Mouse (Mus musculus) ES-CJ7 (cell line): ENCODE measurements at regions not wholly inside any gene's neighbourhood (a gene's known extent, or its start where the extent isn't known, plus 50 kb on each side); places are given as distances from the start of the nearest gene placed in this dataset.

Source experiments
- DNase-seq: peaks from one replicate; pipeline ENCODE4 v3.0.0; 2011; ENCODE audit warnings: low read depth, low spot score

GRCm38 (mm10) chr5:46278190-46278589 lies 420.8 kb upstream of the Lcorl start:
- no peak for DNase-seq

- no peak for DNase-seq
Measured at GRCm38 (mm10) chr5:46256730-46257129, 399.3 kb upstream of the Lcorl start.

DNA sequence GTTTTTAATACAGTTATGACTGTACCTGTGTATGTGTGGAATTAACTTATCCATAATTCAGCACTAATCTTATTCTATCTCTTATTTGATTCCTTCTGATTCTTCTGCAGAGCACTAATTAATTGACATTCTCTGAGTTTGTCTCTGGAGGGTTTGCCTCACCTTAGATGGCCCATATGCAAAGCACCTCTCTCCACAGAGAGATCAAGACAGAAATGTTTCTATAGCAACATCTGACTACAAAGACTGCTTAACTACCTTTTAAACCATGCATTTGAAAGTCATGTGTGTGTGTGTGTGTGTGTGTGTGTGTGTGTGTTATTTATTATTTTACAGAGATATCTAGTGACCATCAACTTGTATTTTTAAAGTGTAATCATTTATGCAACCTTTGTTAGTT lies 396.5 kb upstream of the Lcorl start:
- no peak for DNase-seq

DNA sequence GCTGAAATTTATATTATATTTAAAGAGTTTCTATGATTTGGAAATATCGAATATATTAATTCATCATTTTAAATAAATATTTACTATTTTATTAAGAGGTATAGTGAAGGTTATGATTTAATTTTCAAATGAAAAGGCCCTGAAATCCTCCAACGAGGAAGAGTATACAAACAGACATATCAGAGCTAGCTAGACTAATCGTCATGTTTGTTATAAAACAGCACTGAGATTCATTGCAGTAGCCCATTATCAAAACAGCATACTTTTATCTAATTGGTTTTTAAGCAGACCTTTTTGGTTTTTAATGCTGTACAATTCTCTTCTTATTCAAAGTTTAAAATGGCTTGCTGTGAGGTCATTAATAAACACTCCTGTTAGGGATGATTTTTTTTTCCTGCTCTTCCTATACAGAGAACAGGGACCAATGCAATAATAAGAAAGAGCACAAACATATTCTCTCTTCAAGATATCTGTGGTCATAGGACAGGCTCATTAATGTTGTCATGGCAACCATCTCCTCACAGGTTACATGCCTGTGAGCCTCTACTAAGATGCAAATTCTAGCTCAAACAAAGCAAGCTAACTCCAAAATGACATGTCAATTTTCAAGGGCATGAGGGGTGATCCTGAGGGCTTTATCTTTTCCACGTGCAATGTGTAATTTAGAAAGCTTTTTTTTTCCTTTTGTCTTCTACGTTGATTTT lies 378.1 kb upstream of the Lcorl start:
- no peak for DNase-seq

- no peak for DNase-seq
Measured at GRCm38 (mm10) chr5:46232780-46233179, 375.4 kb upstream of the Lcorl start.

GRCm38 (mm10) chr5:46228667-46229066 lies 371.3 kb upstream of the Lcorl start:
- no peak for DNase-seq

DNA sequence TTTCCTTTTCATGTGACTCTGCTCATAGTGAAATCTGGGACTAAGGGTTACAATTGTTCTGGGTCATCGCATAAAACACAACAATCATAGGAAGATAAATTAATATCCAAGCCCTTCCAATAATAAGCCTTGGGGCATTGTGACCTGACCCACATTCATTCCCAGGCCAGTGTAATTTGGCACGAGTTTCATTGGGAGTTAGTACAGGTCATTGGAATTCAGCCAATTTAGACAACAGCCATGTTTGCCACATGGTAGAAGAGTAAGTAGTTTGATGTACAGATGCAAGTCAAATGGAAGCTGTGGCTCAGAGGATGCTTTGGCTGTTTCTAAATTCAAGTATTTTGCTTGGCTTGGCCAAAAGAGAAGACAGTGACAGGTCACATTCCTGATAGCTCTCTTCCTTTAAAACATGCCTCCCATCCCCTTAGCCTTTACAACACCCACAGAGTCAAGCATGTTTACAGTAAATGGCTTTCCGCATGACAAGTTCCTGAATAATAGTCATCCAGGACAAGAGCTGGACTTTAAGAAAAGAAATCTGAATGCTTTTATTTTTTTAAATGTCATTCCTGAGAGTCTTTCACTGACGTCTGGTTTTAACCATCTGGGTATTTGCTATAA lies 355.5 kb upstream of the Lcorl start:
- DNase-seq = no peak

DNA sequence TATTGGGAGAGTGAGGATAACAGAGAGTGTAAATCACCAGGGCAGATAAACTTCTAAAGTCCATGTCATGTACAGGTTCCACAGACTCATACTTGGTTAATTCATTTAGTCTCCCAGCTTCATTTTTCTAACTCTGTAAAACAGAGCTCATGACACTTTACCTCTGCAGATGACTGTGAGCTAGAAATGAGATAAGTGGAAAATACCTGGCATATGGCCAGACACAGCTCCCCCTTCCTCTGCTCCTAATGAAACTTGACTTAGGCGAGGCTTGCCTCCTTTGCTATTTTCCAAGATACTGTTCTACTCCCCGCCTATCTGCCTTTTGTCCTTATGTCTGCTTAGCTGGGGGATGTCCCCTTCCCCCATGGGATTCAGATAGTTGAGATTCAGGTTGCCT lies 351.7 kb upstream of the Lcorl start:
- no peak for DNase-seq

DNA sequence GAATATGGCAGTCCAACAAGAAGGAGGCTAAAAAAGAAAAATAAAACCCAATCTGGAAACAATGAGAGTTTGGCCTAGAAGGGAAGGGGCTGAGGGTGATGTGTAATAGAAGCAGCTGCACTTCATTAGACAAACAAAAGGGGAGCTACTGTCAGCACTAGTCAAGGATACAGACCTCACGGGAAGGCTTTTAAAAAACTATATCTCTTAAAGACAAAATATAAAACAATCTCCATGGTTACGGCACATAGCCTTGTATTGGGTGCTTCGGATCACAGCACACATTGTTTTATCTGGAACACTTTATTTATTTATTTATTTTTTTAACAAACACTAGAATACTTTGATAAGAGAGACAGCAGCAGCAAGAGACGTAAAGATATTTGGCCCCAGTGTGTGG lies 346.3 kb upstream of the Lcorl start:
- DNase-seq = no peak

GRCm38 (mm10) chr5:46202457-46202772 lies 345.0 kb upstream of the Lcorl start:
- DNase-seq = no peak

DNA sequence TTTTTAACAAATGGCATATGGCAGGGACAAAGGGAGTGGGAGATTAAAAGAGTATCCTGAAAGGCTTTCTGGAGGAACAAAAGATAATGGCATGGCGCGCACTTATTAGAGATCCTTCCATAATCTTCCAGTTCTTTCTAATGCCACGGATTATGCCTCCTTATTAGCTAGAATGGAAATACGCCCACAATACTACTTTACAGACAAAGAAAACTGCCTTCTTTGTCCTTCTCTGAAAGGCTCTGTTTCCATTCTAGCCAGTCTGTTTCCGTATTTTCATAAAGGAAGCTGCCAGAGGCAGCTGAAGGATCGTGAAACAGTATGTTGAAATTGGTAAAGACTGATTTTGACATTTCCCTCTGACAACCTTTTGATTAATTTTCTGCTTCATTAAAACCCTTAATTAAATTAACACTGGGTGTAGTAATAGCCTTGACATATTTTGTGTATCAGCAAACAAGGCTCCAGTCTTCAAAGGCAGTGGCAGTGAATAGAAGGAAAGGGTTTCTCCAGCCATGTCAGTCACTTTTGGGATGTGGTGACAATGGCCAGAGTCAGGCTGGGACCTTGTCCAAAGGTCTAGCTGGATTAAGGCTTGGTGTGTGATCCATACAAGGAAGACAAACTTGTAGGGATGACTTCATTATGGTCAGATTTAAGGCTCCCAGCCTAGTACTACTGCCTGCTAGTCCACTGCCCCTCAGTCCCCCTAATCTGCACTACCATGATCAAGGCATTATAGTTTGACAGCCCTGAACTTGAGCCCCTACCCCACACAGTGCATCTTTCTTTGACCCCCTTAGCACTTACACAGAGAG lies 344.4 kb upstream of the Lcorl start:
- DNase-seq = no peak

- DNase-seq = no peak
Measured at GRCm38 (mm10) chr5:46186908-46187307, 329.5 kb upstream of the Lcorl start.

DNA sequence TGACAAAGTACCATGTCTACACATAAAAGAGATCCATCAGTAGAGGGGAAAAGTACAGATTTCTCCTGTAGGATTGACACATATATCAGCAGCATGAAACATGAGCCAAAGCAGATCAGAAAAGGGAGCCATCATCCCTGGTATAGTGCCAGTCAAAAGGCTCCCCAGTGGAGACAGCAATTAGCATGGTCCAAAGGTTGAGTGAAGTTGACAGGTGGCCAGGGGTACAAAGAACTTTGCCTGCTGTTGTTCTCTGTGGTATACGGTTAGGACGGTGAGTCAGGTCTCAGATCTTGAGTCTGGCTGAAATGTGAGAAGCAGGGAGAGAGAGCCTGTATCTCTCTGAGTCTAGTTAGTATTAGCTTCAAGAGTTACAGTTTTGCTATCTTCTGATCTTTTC lies 324.7 kb upstream of the Lcorl start:
- no peak for DNase-seq

GRCm38 (mm10) chr5:46172315-46172714 lies 314.9 kb upstream of the Lcorl start:
- peak; percentile 74 for DNase-seq

DNA sequence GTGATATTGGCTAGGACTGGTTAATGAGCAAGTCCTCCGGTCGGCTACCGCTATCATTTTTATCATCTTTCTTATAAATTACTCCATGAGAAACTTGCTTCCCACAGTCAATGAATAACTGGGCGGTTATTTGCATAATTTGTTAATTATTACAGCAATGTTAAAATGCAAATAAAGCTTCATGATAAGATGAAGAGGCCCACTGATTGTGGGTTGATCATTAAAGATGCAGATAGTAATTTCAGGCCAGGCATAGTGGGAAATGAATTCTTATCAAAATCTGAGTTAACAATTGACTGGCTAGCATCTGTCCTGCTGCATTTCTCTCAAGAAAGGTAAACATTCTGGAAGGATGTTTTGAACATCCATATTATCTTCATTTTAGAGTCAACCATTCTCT lies 303.4 kb upstream of the Lcorl start:
- no peak for DNase-seq

DNA sequence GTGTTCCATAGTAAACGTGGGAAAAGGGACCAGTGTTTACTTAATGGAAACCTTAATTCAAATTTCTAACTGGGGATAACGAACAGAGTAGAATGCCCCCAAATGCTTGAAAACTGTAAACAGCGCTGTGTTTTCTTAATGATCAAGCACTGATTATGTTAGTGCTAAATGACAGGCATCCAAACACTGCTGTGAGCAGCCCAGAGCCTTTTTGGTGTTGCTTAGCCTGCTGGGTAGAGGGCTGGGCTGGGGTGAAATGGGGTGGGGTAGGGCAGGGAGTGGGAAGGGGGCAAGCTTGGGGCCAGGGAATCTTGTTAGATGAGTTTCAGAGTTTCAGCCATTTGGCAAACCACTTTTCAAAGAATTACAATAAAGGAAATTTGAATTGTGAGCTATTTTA lies 294.6 kb upstream of the Lcorl start:
- DNase-seq = no peak

GRCm38 (mm10) chr5:46150825-46151224 lies 293.4 kb upstream of the Lcorl start:
- no peak for DNase-seq

GRCm38 (mm10) chr5:46149851-46150615 lies 292.6 kb upstream of the Lcorl start:
- DNase-seq = no peak

DNA sequence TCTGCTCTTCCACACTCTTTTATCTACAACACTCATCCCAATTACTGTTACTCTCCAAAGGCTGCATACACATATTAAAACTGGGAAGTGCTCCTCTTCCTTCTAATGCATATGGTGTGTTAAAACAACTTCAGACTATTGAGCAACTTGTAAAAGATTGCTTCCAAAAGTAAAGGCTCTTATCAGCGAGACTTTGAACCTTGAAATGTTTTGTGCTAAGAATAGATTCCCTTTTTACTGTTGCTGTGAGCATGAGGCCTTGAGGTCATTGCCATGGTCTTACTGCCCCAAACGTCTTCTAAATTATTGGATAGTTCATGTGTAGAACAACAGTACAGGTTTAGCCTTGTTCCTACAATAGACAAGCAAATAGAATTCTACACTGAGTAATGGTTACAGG lies 281.6 kb upstream of the Lcorl start:
- DNase-seq = no peak

DNA sequence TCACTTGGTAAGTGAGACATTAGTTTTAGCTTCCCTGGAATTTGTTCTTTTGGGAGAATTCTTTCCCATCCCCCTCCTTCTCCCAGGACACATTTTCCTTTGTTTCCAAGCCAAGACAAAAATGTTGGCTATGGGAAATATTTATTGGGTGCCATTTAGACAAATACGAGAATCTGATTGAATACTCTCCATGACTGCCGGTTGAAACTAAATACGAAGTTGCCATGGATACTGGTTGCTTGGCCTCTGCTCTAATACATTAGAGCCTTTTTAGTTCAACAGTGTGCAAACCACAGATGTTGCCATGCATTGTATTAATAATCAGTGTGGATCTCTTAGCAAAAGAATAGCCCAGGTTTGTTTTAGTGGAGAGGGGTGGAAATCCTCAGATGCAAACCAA lies 280.3 kb upstream of the Lcorl start:
- no peak for DNase-seq

DNA sequence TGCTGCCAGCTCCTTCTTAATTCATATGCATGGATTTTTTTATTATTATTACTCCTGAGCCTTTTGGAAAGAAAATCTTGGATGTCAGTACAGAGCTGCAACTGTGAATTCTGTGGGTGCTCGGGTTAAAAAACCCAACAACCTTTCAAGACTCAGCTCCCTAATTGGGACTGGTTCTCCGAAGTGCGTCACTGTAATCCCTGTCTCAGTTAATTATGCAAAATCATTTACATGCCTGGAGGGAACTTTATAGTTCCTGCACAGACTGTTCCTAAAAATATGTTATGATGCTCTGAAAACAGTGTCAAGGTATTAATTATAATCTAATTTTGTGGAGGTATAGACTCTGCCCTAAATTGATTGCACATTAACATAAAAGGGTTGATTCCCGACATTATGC lies 250.6 kb upstream of the Lcorl start:
- no peak for DNase-seq

DNA sequence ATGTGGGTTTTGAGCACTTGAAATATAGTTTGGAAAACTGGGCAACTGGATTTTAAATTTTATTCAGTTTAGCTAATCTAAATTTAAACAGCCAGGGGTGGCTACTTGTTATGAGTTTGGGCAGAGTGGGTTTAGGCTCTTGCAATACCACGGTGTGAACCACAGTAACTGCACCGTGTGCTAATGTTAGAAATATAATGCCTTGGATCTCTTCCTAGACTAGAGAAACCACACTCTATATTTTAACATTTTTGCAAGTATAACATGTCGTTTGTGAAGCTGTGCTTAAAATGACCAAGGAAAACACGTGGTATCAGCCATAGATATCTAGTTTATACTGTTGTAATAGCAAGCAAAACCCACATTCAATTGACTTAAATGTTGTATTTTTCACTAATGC lies 245.9 kb upstream of the Lcorl start:
- DNase-seq = no peak
